9 mouse cellular contexts compared by ENCODE assay signal in the genomic region with DNA sequence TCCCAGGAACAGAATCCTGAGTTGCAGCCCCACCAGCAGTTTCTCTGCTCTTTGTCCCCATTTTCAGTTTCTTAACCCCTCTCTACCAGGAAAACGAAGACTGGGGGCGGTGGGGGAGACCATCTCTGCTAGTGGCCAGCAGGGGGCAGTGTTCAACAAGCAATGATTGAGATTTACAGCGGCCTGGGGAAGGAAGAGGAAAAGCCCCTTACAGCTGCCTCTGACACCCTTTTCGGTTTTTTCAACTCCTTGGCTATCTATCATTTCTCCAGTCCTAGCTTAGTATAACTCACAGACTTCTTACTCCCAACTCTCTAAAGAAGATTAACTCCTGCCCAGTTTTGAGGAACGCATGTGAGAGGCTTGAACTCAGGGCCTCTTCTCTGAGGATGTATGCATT. TPM values are rescaled to one million over a fixed set of nuclear protein-coding genes. Genes with fewer than 3 reads are reported as not detected.
DNase-seq lines count a peak whose midpoint lies in the region; TF ChIP-seq lines count a peak whose summit lies in the region.
"Had no signal": no experiment of that assay in that cellular context is flagged by ENCODE, and none has a peak within 500 bp of the region (broad histone marks: within the 10 kb centered on the region; RNA-seq: fewer than 3 reads in every experiment).

No protein-coding gene starts in this region.

- no peaks in the 10 kb centered on the region for H3K9me3 ChIP-seq in ES-Bruce4 (replicated peaks; ENCODE audit: control insufficient read depth, insufficient read depth, low read length, poor library complexity, severe bottlenecking)

- H3K27ac ChIP-seq in ES-Bruce4 (ENCODE audit: insufficient read depth, low read length): no peak overlapping the region
- no peak overlapping the region for H3K27ac ChIP-seq in heart, adult 2 months
- H3K27ac ChIP-seq: macrophage had no signal

- TF ChIP-seq POLR2A in ES-Bruce4 (IDR thresholded peaks at IDR 0.05; ENCODE audit: insufficient read depth, low read length): no peak
- no peak for TF ChIP-seq POLR2A in heart, adult 2 months (IDR thresholded peaks at IDR 0.05; ENCODE audit: insufficient read depth, low read depth, low read length)
- no peak for TF ChIP-seq POLR2A in lung, adult 2 months (IDR thresholded peaks at IDR 0.05; ENCODE audit: borderline replicate concordance, extremely low read depth, low read depth, low read length)

- H3K4me3 ChIP-seq in ES-Bruce4 (ENCODE audit: low read depth, low read length): no peak overlapping the region
- no peak overlapping the region for H3K4me3 ChIP-seq in heart, adult 2 months
- no peak overlapping the region for H3K4me3 ChIP-seq in lung, adult 2 months (replicated peaks; ENCODE audit: extremely low read depth, low read depth, low read length)

- intact Hi-C loops in heart, adult 2 months (cut with DNase I): loop anchor here (1.0 kb wide), 2 partner anchors 263 to 310 kb away; no protein-coding TSS in a partner anchor

- H3K27me3 ChIP-seq in ES-Bruce4 (ENCODE audit: control insufficient read depth, insufficient read depth, low read length, poor library complexity, severe bottlenecking): no peaks in the 10 kb centered on the region
- H3K27me3 ChIP-seq in heart, adult 2 months (ENCODE audit: control insufficient read depth, insufficient read depth, low read length): no peaks in the 10 kb centered on the region

- no peaks in the 10 kb centered on the region for H3K36me3 ChIP-seq in ES-Bruce4 (ENCODE audit: control insufficient read depth, insufficient read depth, low read length, poor library complexity, severe bottlenecking)
- no peaks in the 10 kb centered on the region for H3K36me3 ChIP-seq in heart, adult 2 months (ENCODE audit: control insufficient read depth, insufficient read depth, low read length)

- no peak overlapping the region for H3K9ac ChIP-seq in ES-Bruce4 (ENCODE audit: low read depth, poor library complexity, severe bottlenecking)
- H3K9ac ChIP-seq in heart, adult 2 months (ENCODE audit: low read depth, low read length): no peak overlapping the region

- DNase-seq in adrenal gland, adult 2 months: peak; percentile 56
- DNase-seq in embryo, embryonic 11 days: peak; percentile 88
- DNase-seq in heart, adult 2 months: peak; percentile 54 to 75
- peak; percentile 55 for DNase-seq in kidney, adult 9 months
- peak; percentile 61 for DNase-seq in lung, adult 2 months
- peak; percentile 60 for DNase-seq in ovary, postnatal 14 days (ENCODE audit: low spot score)
- DNase-seq in urinary bladder, postnatal 14 days (ENCODE audit: low spot score): peak; percentile 61

- no peak for TF ChIP-seq EP300 in ES-Bruce4 (IDR thresholded peaks at IDR 0.05; ENCODE audit: insufficient read depth, low read depth, low read length)
- peak; percentile 51; the same call in 1 of the 2 replicates for TF ChIP-seq EP300 in heart, adult 2 months (IDR thresholded peaks at IDR 0.05; ENCODE audit: insufficient read depth, low read depth, low read length)

- WGBS in heart, adult 2 months: 13% methylated on average over 5 of the region's 5 CpGs
- WGBS in lung, adult 2 months: 16% methylated on average over 5 of the region's 5 CpGs

- peak; percentile 85 for TF ChIP-seq CTCF in ES-Bruce4 (IDR thresholded peaks at IDR 0.05; ENCODE audit: low read depth, low read length)
- peak; percentile 93 for TF ChIP-seq CTCF in heart, adult 2 months (IDR thresholded peaks at IDR 0.05)
- TF ChIP-seq CTCF in lung, adult 2 months (IDR thresholded peaks at IDR 0.05; ENCODE audit: insufficient read depth, low read length): peak; percentile 74

- H3K4me1 ChIP-seq in ES-Bruce4 (ENCODE audit: control insufficient read depth, insufficient read depth, low read length): no peaks in the 10 kb centered on the region
- H3K4me1 ChIP-seq in heart, adult 2 months (ENCODE audit: control insufficient read depth, insufficient read depth, low read length): no peaks in the 10 kb centered on the region; the same call in 1 of the 2 replicates
- no peaks in the 10 kb centered on the region for H3K4me1 ChIP-seq in lung, adult 2 months (ENCODE audit: control insufficient read depth, insufficient read depth, low read length)

- H3K79me2 ChIP-seq in heart, adult 2 months (replicated peaks; ENCODE audit: control insufficient read depth, insufficient read depth, low read length): no peaks in the 10 kb centered on the region

RNA-seq across cellular contexts. Expression of gene Nhlh1, which starts 10.4 kb away (rescaled TPM):
- polyA plus RNA-seq in ES-Bruce4 (2011; ENCODE audit: insufficient read depth, insufficient read length, low read depth, missing spikeins): not detected in 2 replicates
- not detected for total RNA-seq in adrenal gland, adult 2 months (2021)
- not detected in 2 replicates for polyA plus RNA-seq in adrenal gland, adult 2 months (2012; rRNA removed)
- total RNA-seq in heart, adult 2 months (2021): not detected
- polyA plus RNA-seq in heart, adult 2 months (2012; rRNA removed): not detected in 2 replicates
- 0.05 TPM in 1 of 2 replicates, not detected in the other for polyA plus RNA-seq in lung, adult 2 months (2012; rRNA removed)
- polyA plus RNA-seq: macrophage had no signal

RNA-seq across cellular contexts. Expression of gene Vangl2, which starts 18.7 kb away (rescaled TPM):
- 29.7 and 33.8 TPM in 2 replicates for polyA plus RNA-seq in ES-Bruce4 (2011; ENCODE audit: insufficient read depth, insufficient read length, low read depth, missing spikeins)
- total RNA-seq in adrenal gland, adult 2 months (2021): 1 to 10 TPM; 1.7 to 6.2 TPM
- polyA plus RNA-seq in adrenal gland, adult 2 months (2012; rRNA removed): 2.9 and 3.6 TPM in 2 replicates
- total RNA-seq in heart, adult 2 months (2021): 1 to 10 TPM; 1.3 TPM
- polyA plus RNA-seq in heart, adult 2 months (2012; rRNA removed): 1.3 and 1.9 TPM in 2 replicates
- polyA plus RNA-seq in lung, adult 2 months (2012; rRNA removed): 4.4 and 9.6 TPM in 2 replicates

RNA-seq across cellular contexts. Expression of gene Copa, which starts 35.4 kb away (rescaled TPM):
- 161 and 163 TPM in 2 replicates for polyA plus RNA-seq in ES-Bruce4 (2011; ENCODE audit: insufficient read depth, insufficient read length, low read depth, missing spikeins)
- 100 to 1,000 TPM; 174 to 178 TPM for total RNA-seq in adrenal gland, adult 2 months (2021)
- polyA plus RNA-seq in adrenal gland, adult 2 months (2012; rRNA removed): 11.0 and 21.1 TPM in 2 replicates
- 100 to 1,000 TPM in 1 of 2 experiments, 10 to 100 TPM in 1; 98.5 to 111 TPM for total RNA-seq in heart, adult 2 months (2021)
- polyA plus RNA-seq in heart, adult 2 months (2012; rRNA removed): 42.3 and 59.2 TPM in 2 replicates
- 31.5 and 53.1 TPM in 2 replicates for polyA plus RNA-seq in lung, adult 2 months (2012; rRNA removed)

RNA-seq across cellular contexts. Expression of gene Ncstn, which starts 35.7 kb away (rescaled TPM):
- 54.2 and 56.2 TPM in 2 replicates for polyA plus RNA-seq in ES-Bruce4 (2011; ENCODE audit: insufficient read depth, insufficient read length, low read depth, missing spikeins)
- total RNA-seq in adrenal gland, adult 2 months (2021): 10 to 100 TPM; 83.9 to 85.7 TPM
- polyA plus RNA-seq in adrenal gland, adult 2 months (2012; rRNA removed): 62.9 and 83.8 TPM in 2 replicates
- 10 to 100 TPM; 41.5 to 43.2 TPM for total RNA-seq in heart, adult 2 months (2021)
- 63.3 and 78.3 TPM in 2 replicates for polyA plus RNA-seq in heart, adult 2 months (2012; rRNA removed)
- 80.1 and 95.0 TPM in 2 replicates for polyA plus RNA-seq in lung, adult 2 months (2012; rRNA removed)
